ENCODE assay signal across 19 mouse cellular contexts in genomic region chr11:119542371-119542770, GRCm38 (mm10). TPM values are rescaled to one million over a fixed set of nuclear protein-coding genes. Genes with fewer than 3 reads are reported as not detected.
DNase-seq lines count a peak whose midpoint lies in the region; ATAC-seq and TF ChIP-seq lines count a peak whose summit lies in the region.
"Had no signal": no experiment of that assay in that cellular context is flagged by ENCODE, and none has a peak within 500 bp of the region (broad histone marks: within the 10 kb centered on the region; RNA-seq: fewer than 3 reads in every experiment).

No protein-coding gene starts in this region.

- H3K36me3 ChIP-seq in kidney, postnatal 0 days (ENCODE audit: insufficient read depth, low read length): no peaks in the 10 kb centered on the region
- no peaks in the 10 kb centered on the region for H3K36me3 ChIP-seq in kidney, embryonic 16.5 days (ENCODE audit: insufficient read depth, low read length)
- no peaks in the 10 kb centered on the region for H3K36me3 ChIP-seq in ES-Bruce4 (ENCODE audit: control insufficient read depth, insufficient read depth, low read length, poor library complexity, severe bottlenecking)
- H3K36me3 ChIP-seq: lung, embryonic 15.5 days; midbrain, embryonic 13.5 days had no signal

- TF ChIP-seq CTCF in kidney, postnatal 0 days (IDR thresholded peaks at IDR 0.05; ENCODE audit: low read depth): peak; percentile 33; the same call in 1 of the 2 replicates
- peak; percentile 17 for TF ChIP-seq CTCF in ES-Bruce4 (IDR thresholded peaks at IDR 0.05; ENCODE audit: low read depth, low read length)

- TF ChIP-seq POLR2A in ES-Bruce4 (IDR thresholded peaks at IDR 0.05; ENCODE audit: insufficient read depth, low read length): no peak

- H3K27me3 ChIP-seq in kidney, postnatal 0 days (ENCODE audit: insufficient read depth, low read length): peaks cover 21% of the 10 kb centered on the region
- H3K27me3 ChIP-seq in kidney, embryonic 16.5 days (ENCODE audit: insufficient read depth, low read length): peaks cover 51% of the 10 kb centered on the region
- peaks cover 13% of the 10 kb centered on the region for H3K27me3 ChIP-seq in ES-Bruce4 (ENCODE audit: control insufficient read depth, insufficient read depth, low read length, poor library complexity, severe bottlenecking)

- 54% methylated on average over 9 of the region's 9 CpGs for WGBS in kidney, postnatal 0 days
- WGBS in kidney, embryonic 16.5 days: 47% methylated on average over 9 of the region's 9 CpGs

- H3K4me3 ChIP-seq in kidney, postnatal 0 days (replicated peaks; ENCODE audit: low read depth, low read length): no peak overlapping the region
- no peak overlapping the region for H3K4me3 ChIP-seq in kidney, embryonic 16.5 days (ENCODE audit: low read length)
- H3K4me3 ChIP-seq in ES-Bruce4 (ENCODE audit: low read depth, low read length): no peak overlapping the region
- H3K4me3 ChIP-seq: forebrain, embryonic 13.5 days; lung, embryonic 15.5 days; midbrain, embryonic 13.5 days had no signal

- H3K9ac ChIP-seq in kidney, postnatal 0 days (ENCODE audit: low read depth, low read length): no peak overlapping the region
- no peak overlapping the region for H3K9ac ChIP-seq in kidney, embryonic 16.5 days (replicated peaks; ENCODE audit: low read length)
- H3K9ac ChIP-seq in ES-Bruce4 (ENCODE audit: low read depth, poor library complexity, severe bottlenecking): no peak overlapping the region
- H3K9ac ChIP-seq: forebrain, embryonic 13.5 days; hindbrain, embryonic 14.5 days; lung, embryonic 15.5 days; midbrain, embryonic 13.5 days had no signal

- no peak for TF ChIP-seq EP300 in ES-Bruce4 (IDR thresholded peaks at IDR 0.05; ENCODE audit: insufficient read depth, low read depth, low read length)

- no peaks in the 10 kb centered on the region for H3K9me3 ChIP-seq in kidney, postnatal 0 days (replicated peaks; ENCODE audit: low read length)
- H3K9me3 ChIP-seq in kidney, embryonic 16.5 days (ENCODE audit: low read length): no peaks in the 10 kb centered on the region
- no peaks in the 10 kb centered on the region for H3K9me3 ChIP-seq in ES-Bruce4 (replicated peaks; ENCODE audit: control insufficient read depth, insufficient read depth, low read length, poor library complexity, severe bottlenecking)
- H3K9me3 ChIP-seq: forebrain, embryonic 13.5 days; lung, embryonic 15.5 days; midbrain, embryonic 13.5 days had no signal

- H3K27ac ChIP-seq in kidney, postnatal 0 days: no peak overlapping the region
- H3K27ac ChIP-seq in kidney, embryonic 16.5 days (ENCODE audit: low read length): no peak overlapping the region
- no peak overlapping the region for H3K27ac ChIP-seq in ES-Bruce4 (ENCODE audit: insufficient read depth, low read length)
- H3K27ac ChIP-seq: forebrain, embryonic 13.5 days; hindbrain, embryonic 14.5 days; lung, embryonic 15.5 days; midbrain, embryonic 13.5 days had no signal

- H3K4me1 ChIP-seq in kidney, postnatal 0 days (replicated peaks; ENCODE audit: insufficient read depth, low read length): peaks cover 7% of the 10 kb centered on the region
- H3K4me1 ChIP-seq in kidney, embryonic 16.5 days (ENCODE audit: insufficient read depth, low read length): peaks cover 19% of the 10 kb centered on the region
- no peaks in the 10 kb centered on the region for H3K4me1 ChIP-seq in ES-Bruce4 (ENCODE audit: control insufficient read depth, insufficient read depth, low read length)

- DNase-seq in adrenal gland, postnatal 10 days: peak; percentile 22
- no peak for DNase-seq in adrenal gland, postnatal 4 days (ENCODE audit: low spot score in 2 of 2)
- DNase-seq in kidney, postnatal 0 days (ENCODE audit: low spot score): no peak
- peak; percentile 67 to 72 for DNase-seq in cerebellum, postnatal 10 days
- no peak for DNase-seq in yolk sac, embryonic 10.5 days (ENCODE audit: low spot score)
- DNase-seq in spleen, postnatal 10 days (ENCODE audit: low spot score in 2 of 2): no peak
- DNase-seq: adrenal gland, postnatal 25 days; gastrocnemius, postnatal 36 days; heart, postnatal 10 days; kidney, adult 11 months had no signal

- no peak for ATAC-seq in kidney, postnatal 0 days (replicated peaks; ENCODE audit: low FRiP score, low read depth)
- ATAC-seq in kidney, embryonic 16.5 days (ENCODE audit: low FRiP score, low TSS enrichment): no peak
- ATAC-seq: activated CD4-positive, CD25-positive, alpha-beta regulatory T cell, adult 4 months; forebrain, embryonic 13.5 days; midbrain, embryonic 13.5 days; Patski had no signal

- H3K4me2 ChIP-seq in kidney, postnatal 0 days (ENCODE audit: low read length): no peak overlapping the region
- no peak overlapping the region for H3K4me2 ChIP-seq in kidney, embryonic 16.5 days (replicated peaks; ENCODE audit: low read depth, low read length)
- H3K4me2 ChIP-seq: forebrain, embryonic 13.5 days; hindbrain, embryonic 14.5 days; lung, embryonic 15.5 days; midbrain, embryonic 13.5 days had no signal

RNA-seq across cellular contexts. Expression of gene Nptx1, which starts 5.2 kb away (rescaled TPM):
- 1 to 10 TPM; 2.5 to 3.4 TPM for total RNA-seq in adrenal gland, postnatal 10 days (2021)
- total RNA-seq in adrenal gland, postnatal 4 days (2021): 1 to 10 TPM; 6.0 to 6.2 TPM
- polyA plus RNA-seq in kidney, postnatal 0 days (2015; fragmentation: Nextera tagmentation; extraction: Ambion mirVana): 0.18 and 0.21 TPM in 2 replicates
- 0.54 and 0.86 TPM in 2 replicates for polyA plus RNA-seq in kidney, embryonic 16.5 days (2015; fragmentation: Nextera tagmentation; extraction: Ambion mirVana)
- 0.21 TPM in 1 of 2 replicates, not detected in the other for polyA plus RNA-seq in ES-Bruce4 (2011; ENCODE audit: insufficient read depth, insufficient read length, low read depth, missing spikeins)
- total RNA-seq: megakaryocyte progenitor cell, adult 5-6 weeks had no signal
- polyA plus RNA-seq: activated CD4-positive, CD25-positive, alpha-beta regulatory T cell, adult 4 months had no signal

RNA-seq across cellular contexts. Expression of gene Endov, which starts 51.2 kb away (rescaled TPM):
- 10 to 100 TPM; 20.0 to 25.0 TPM for total RNA-seq in adrenal gland, postnatal 10 days (2021)
- 10 to 100 TPM; 37.1 to 38.2 TPM for total RNA-seq in adrenal gland, postnatal 4 days (2021)
- polyA plus RNA-seq in kidney, postnatal 0 days (2015; fragmentation: Nextera tagmentation; extraction: Ambion mirVana): 16.2 and 16.3 TPM in 2 replicates
- polyA plus RNA-seq in kidney, embryonic 16.5 days (2015; fragmentation: Nextera tagmentation; extraction: Ambion mirVana): 18.0 and 18.8 TPM in 2 replicates
- 6.5 and 7.7 TPM in 2 replicates for polyA plus RNA-seq in ES-Bruce4 (2011; ENCODE audit: insufficient read depth, insufficient read length, low read depth, missing spikeins)

Comparison
In these comparisons a context has a peak if more than half of its experiments do, and no peak if none do; other contexts are left out.
1. DNase-seq: peak in adrenal gland, postnatal 10 days (single experiment) and cerebellum, postnatal 10 days (2 of 2); none in adrenal gland, postnatal 4 days (0 of 2), kidney, postnatal 0 days (single experiment), yolk sac, embryonic 10.5 days (single experiment) and spleen, postnatal 10 days (0 of 2).